Mouse (Mus musculus) CH12.LX (cell line): ENCODE data around the gene Map3k13. TPM values are rescaled to one million over a fixed set of nuclear protein-coding genes. Genes with fewer than 3 reads are reported as not detected.

Experiments
- DNase-seq: peaks from one replicate; pipeline ENCODE4 v3.0.0-alpha.2; 2013; ENCODE audit errors: extremely low read depth
- H3K27ac ChIP-seq: 2 replicates; pipeline ENCODE4 v1.5.1; 2012; ENCODE audit warnings: low read depth, mild to moderate bottlenecking, control low read depth, moderate library complexity; ENCODE audit not compliant: insufficient read depth
- H3K27me3 ChIP-seq: replicated peaks from 2 replicates; pipeline ENCODE3; 2012; ENCODE audit warnings: inconsistent platforms
- H3K36me3 ChIP-seq, 2 experiments: replicated peaks in 1 of 2; 2 replicates each; pipeline versions ENCODE3 to v1.6.1; 2012; ENCODE audit warnings: inconsistent platforms in 1 of 2, low read length in 1 of 2, mild to moderate bottlenecking in 1 of 2, mixed read lengths in 1 of 2, moderate library complexity in 1 of 2; ENCODE audit not compliant: control insufficient read depth in 1 of 2, insufficient read depth in 1 of 2
- H3K4me1 ChIP-seq, 2 experiments: 2 replicates each; pipeline ENCODE4 v1.6.1; 2012; ENCODE audit warnings: inconsistent platforms in 1 of 2, moderate library complexity in 1 of 2; ENCODE audit not compliant: insufficient read depth in 2 of 2, control insufficient read depth in 1 of 2
- H3K4me2 ChIP-seq: 2 replicates; pipeline ENCODE4 v1.6.1; 2012; ENCODE audit warnings: low read depth, mild to moderate bottlenecking, control low read depth; ENCODE audit not compliant: poor library complexity, insufficient read depth, severe bottlenecking
- H3K4me3 ChIP-seq, 3 experiments: fragments of 150-350 bp in 1 of 3; sonication (generic) in 1 of 3; replicated peaks in 1 of 3; 2 replicates each; pipeline versions ENCODE3 to v1.5.1; 2011 to 2012; ENCODE audit warnings: low read depth in 2 of 3, low read length in 2 of 3, mild to moderate bottlenecking in 2 of 3, moderate library complexity in 2 of 3, control low read depth in 1 of 3, improper control_type of control experiment in 1 of 3, inconsistent platforms in 1 of 3, mixed read lengths in 1 of 3; ENCODE audit not compliant: poor library complexity in 1 of 3
- H3K79me2 ChIP-seq: replicated peaks from 2 replicates; pipeline ENCODE4 v1.6.1; 2012; ENCODE audit warnings: mild to moderate bottlenecking, moderate library complexity; ENCODE audit not compliant: control insufficient read depth, poor library complexity, insufficient read depth, severe bottlenecking; ENCODE audit errors: extremely low read depth
- H3K9ac ChIP-seq: 2 replicates; pipeline ENCODE4 v1.6.1; 2012; ENCODE audit warnings: low read depth, mild to moderate bottlenecking, control low read depth, moderate library complexity; ENCODE audit not compliant: insufficient read depth
- H3K9me3 ChIP-seq: replicated peaks from 2 replicates; pipeline ENCODE3; 2012; ENCODE audit warnings: low read length, inconsistent platforms, mixed read lengths
- BHLHE40 ChIP-seq: IDR thresholded peaks from 2 replicates; pipeline ENCODE4 v1.6.1; 2011; ENCODE audit warnings: mild to moderate bottlenecking, low read depth, low read length, improper control_type of control experiment
- CHD1 ChIP-seq: IDR thresholded peaks from 2 replicates; pipeline ENCODE4 v1.6.1; 2012; ENCODE audit warnings: low read depth, low read length, improper control_type of control experiment, inconsistent platforms
- CTCF ChIP-seq, 2 experiments: IDR thresholded peaks in 1 of 2; conservative IDR thresholded peaks in 1 of 2; 2 replicates each; pipeline ENCODE4 v1.5.1; 2011 to 2012; ENCODE audit warnings: low read depth in 2 of 2, low read length in 2 of 2, improper control_type of control experiment in 1 of 2, inconsistent platforms in 1 of 2, mild to moderate bottlenecking in 1 of 2, moderate library complexity in 1 of 2
- ELF1 ChIP-seq: IDR thresholded peaks from 2 replicates; pipeline ENCODE4 v1.6.1; 2014; ENCODE audit warnings: low read depth, mild to moderate bottlenecking, inconsistent platforms, low read length, improper control_type of control experiment
- ETS1 ChIP-seq: conservative IDR thresholded peaks from 2 replicates; pipeline ENCODE4 v1.6.1; 2012; ENCODE audit warnings: low read depth, mild to moderate bottlenecking, inconsistent platforms, low read length, improper control_type of control experiment, moderate library complexity
- IRF4 ChIP-seq: IDR thresholded peaks from 2 replicates; pipeline ENCODE4 v1.6.1; 2014; ENCODE audit warnings: low read depth, mild to moderate bottlenecking, inconsistent platforms, low read length, improper control_type of control experiment
- JUN ChIP-seq: IDR thresholded peaks from 2 replicates; pipeline ENCODE4 v1.6.1; 2011; ENCODE audit warnings: low read depth, mild to moderate bottlenecking, low read length, improper control_type of control experiment, moderate library complexity; ENCODE audit not compliant: insufficient read depth
- KAT2A ChIP-seq: IDR thresholded peaks from 2 replicates; pipeline ENCODE4 v1.6.1; 2012; ENCODE audit warnings: low read length, improper control_type of control experiment, inconsistent platforms; ENCODE audit not compliant: insufficient replicate concordance
- MAFK ChIP-seq: IDR thresholded peaks from 2 replicates; pipeline ENCODE4 v1.6.1; 2011; ENCODE audit warnings: low read length, improper control_type of control experiment; ENCODE audit not compliant: insufficient replicate concordance
- MAX ChIP-seq: IDR thresholded peaks from 2 replicates; pipeline ENCODE4 v1.6.1; 2011; ENCODE audit warnings: low read length, improper control_type of control experiment
- MAZ ChIP-seq: IDR thresholded peaks from 2 replicates; pipeline ENCODE4 v1.6.1; 2012; ENCODE audit warnings: low read depth, mild to moderate bottlenecking, inconsistent platforms, low read length, improper control_type of control experiment, moderate library complexity
- MXI1 ChIP-seq: IDR thresholded peaks from 2 replicates; pipeline ENCODE4 v1.6.1; 2011; ENCODE audit warnings: mild to moderate bottlenecking, low read depth, low read length, improper control_type of control experiment
- NRF1 ChIP-seq: IDR thresholded peaks from 2 replicates; pipeline ENCODE4 v1.6.1; 2014; ENCODE audit warnings: low read depth, mild to moderate bottlenecking, inconsistent platforms, low read length, improper control_type of control experiment, moderate library complexity
- POLR2AphosphoS2 ChIP-seq: IDR thresholded peaks from 2 replicates; pipeline ENCODE4 v1.6.1; 2011; ENCODE audit warnings: low read depth, low read length, improper control_type of control experiment
- TCF12 ChIP-seq: IDR thresholded peaks from 2 replicates; pipeline ENCODE4 v1.6.1; 2014; ENCODE audit warnings: low read depth, mild to moderate bottlenecking, inconsistent platforms, low read length, improper control_type of control experiment
- USF1 ChIP-seq: IDR thresholded peaks from 2 replicates; pipeline ENCODE4 v1.6.1; 2014; ENCODE audit warnings: low read depth, mild to moderate bottlenecking, inconsistent platforms, low read length, improper control_type of control experiment
- dilution Hi-C: fragments of 300-500 bp; cut with MboI; formaldehyde crosslinking; loops from 2 replicates; pipeline ENCODE4 v1.14.3; 2020; ENCODE audit warnings: low sequenced_read_pairs; ENCODE audit not compliant: extremely low pct_unique_long_range_greater_than_20kb, extremely low pct_ligation_motif_present
- in situ Hi-C: fragments of 300-500 bp; cut with MboI; formaldehyde crosslinking; loops from 3 replicates; pipeline ENCODE4 v1.14.3; 2019; ENCODE audit warnings: low sequenced_read_pairs, low pct_ligation_motif_present, low pct_unique_long_range_greater_than_20kb, mixed read lengths
- polyA plus RNA-seq: library from polyadenylated mRNA; unstranded; fragments of >175 nt; gene quantifications from 2 replicates; pipeline ENCODE4 v1.2.1, GENCODE M21; 2012; ENCODE audit warnings: low read depth; ENCODE audit not compliant: insufficient read length
- total RNA-seq, 2 experiments: library from RNA; depleted of rRNA; stranded (reverse); fragments of 300-350 nt in 1 of 2; fragments of >200 nt in 1 of 2; gene quantifications; 2 replicates each; pipeline ENCODE4 v1.2.3; 2012 to 2014

Map3k13 gene
- total and polyA plus RNA-seq, 3 experiments: 0.32 to 1.3 (median 0.89) TPM

DNA sequence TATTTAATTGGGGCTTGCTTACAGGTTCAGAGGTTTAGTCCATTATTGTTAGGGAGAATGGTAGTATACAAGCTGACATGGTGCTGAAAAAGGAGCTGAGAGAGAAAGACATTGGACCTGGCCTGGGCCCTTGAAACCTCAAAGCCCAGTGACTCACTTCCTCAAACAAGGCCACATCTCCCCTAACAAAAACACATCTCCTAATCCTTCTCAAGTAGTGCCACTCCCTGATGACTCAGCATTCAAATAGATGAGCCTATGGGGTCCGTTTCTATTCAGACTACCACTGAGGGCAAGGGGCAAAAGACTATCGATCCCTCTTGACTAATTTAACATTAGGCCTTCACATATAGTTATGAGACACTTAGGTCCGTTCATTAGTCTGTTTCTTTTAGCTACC, 68.3 kb downstream of the Map3k13 start:
- peaks cover 8% of the 10 kb centered on the region for H3K9me3 ChIP-seq
- in situ Hi-C loops (no loop called here), dilution Hi-C loops (no loop called here)
- no peaks in the 10 kb centered on the region for H3K27me3 ChIP-seq
- no peak overlapping the region for H3K9ac ChIP-seq
- no peak for DNase-seq
- no peaks in the 10 kb centered on the region for H3K79me2 ChIP-seq
- no peak for TF ChIP-seq KAT2A
- peak; percentile 50; the same call in 1 of the 2 replicates for TF ChIP-seq MAFK
- no peak for TF ChIP-seq NRF1
- TF ChIP-seq ETS1: no peak
- TF ChIP-seq POLR2AphosphoS2: no peak
- no peak for TF ChIP-seq ELF1
- TF ChIP-seq BHLHE40: no peak
- no peak for TF ChIP-seq MXI1
- H3K4me3 ChIP-seq: no peak overlapping the region
- H3K36me3 ChIP-seq: no peaks in the 10 kb centered on the region
- H3K27ac ChIP-seq: no peak overlapping the region
- H3K4me1 ChIP-seq: no peaks in the 10 kb centered on the region
- H3K4me2 ChIP-seq: no peak overlapping the region

DNA sequence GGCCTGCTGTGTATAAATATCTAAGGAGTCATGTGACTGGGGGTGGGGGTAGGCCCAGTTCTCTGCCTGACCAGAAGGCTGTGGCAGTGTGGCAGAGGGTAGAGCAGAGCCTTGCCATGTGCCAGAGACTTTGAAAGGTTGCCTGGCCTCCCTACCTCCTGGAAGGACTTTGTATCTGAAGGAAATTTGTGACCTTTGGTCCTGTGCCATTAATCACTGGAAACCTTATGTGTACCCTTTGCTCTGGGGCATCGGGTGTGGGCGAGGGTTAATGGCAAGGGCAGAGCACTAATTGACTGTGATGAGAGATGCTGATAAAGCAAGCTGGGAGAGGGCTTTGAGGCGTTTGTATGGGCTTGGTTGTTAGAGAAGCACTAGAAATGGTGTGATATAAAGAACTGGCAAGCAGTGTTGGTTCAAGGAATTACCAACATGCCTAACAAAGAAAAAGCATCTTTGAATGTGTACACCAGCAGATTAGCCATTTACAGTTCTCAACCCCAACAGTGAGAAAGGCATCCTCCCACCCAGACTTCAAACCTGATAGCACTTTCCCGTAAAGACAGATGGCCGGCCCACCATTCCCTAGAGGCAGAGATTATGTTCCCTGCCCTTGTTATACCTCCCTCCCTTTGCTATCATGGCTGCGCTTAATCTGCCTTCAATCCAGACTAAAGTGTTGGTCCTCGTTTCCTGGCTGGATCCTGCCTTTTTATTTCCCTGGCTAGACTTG, 71.3 kb downstream of the Map3k13 start:
- H3K4me3 ChIP-seq: no peak overlapping the region
- H3K27ac ChIP-seq: no peak overlapping the region
- dilution Hi-C loops: no loop called here
- H3K27me3 ChIP-seq: no peaks in the 10 kb centered on the region
- no peak overlapping the region for H3K4me2 ChIP-seq
- H3K79me2 ChIP-seq: no peaks in the 10 kb centered on the region
- in situ Hi-C loops: no loop called here
- TF ChIP-seq MAZ (no peak), JUN (no peak), TCF12 (no peak), USF1 (no peak), CTCF (conservative IDR thresholded peaks at IDR 0.05 in 1 of 2, IDR thresholded peaks at IDR 0.05 in 1 of 2; ENCODE audit: low read depth in 2 of 2, low read length in 2 of 2) (no peak), CHD1 (no peak), IRF4 (no peak), MAX (no peak)
- TF ChIP-seq, all 38 proteins: peak for 0
- no peak overlapping the region for H3K9ac ChIP-seq
- peaks cover 0 to 4% of the 10 kb centered on the region in 2 experiments; a peak in 1 of 4 replicates for H3K4me1 ChIP-seq
- peaks cover 8% of the 10 kb centered on the region for H3K9me3 ChIP-seq
- no peak for DNase-seq
- no peaks in the 10 kb centered on the region for H3K36me3 ChIP-seq
